Mouse (Mus musculus) heart, embryonic 12.5 days (tissue): ENCODE measurements at regions not wholly inside any gene's neighbourhood (a gene's known extent, or its start where the extent isn't known, plus 50 kb on each side); places are given as distances from the start of the nearest gene placed in this dataset.

Experiments
- ATAC-seq: fragments of 200-750 bp; cut with Nextera tagmentation; 2 replicates; pipeline ENCODE4 v1.8.0; 2017; ENCODE audit warnings: moderate TSS enrichment, moderate library complexity; ENCODE audit not compliant: insufficient number of reproducible peaks, low FRiP score
- H3K27ac ChIP-seq: fragments of 300-500 bp; sonication (generic); 2 replicates; pipeline ENCODE4 v1.5.1; 2016; ENCODE audit warnings: mild to moderate bottlenecking, moderate library complexity; ENCODE audit not compliant: poor library complexity, severe bottlenecking
- H3K27me3 ChIP-seq: fragments of 300-500 bp; sonication (generic); replicated peaks from 2 replicates; pipeline ENCODE4 v1.6.1; 2016; ENCODE audit warnings: mild to moderate bottlenecking, moderate library complexity
- H3K36me3 ChIP-seq: fragments of 300-500 bp; sonication (generic); 2 replicates; pipeline ENCODE4 v1.6.1; 2016; ENCODE audit warnings: mild to moderate bottlenecking, moderate library complexity
- H3K4me1 ChIP-seq: fragments of 300-500 bp; sonication (generic); replicated peaks from 2 replicates; pipeline ENCODE4 v1.6.1; 2016; ENCODE audit warnings: mild to moderate bottlenecking
- H3K4me2 ChIP-seq: fragments of 300-500 bp; sonication (generic); 2 replicates; pipeline ENCODE4 v1.6.1; 2016; ENCODE audit warnings: mild to moderate bottlenecking, moderate library complexity
- H3K4me3 ChIP-seq: fragments of 300-500 bp; sonication (generic); 2 replicates; pipeline ENCODE4 v1.5.1; 2016; ENCODE audit warnings: mild to moderate bottlenecking
- H3K9ac ChIP-seq: fragments of 300-500 bp; sonication (generic); 2 replicates; pipeline ENCODE4 v1.6.1; 2016; ENCODE audit warnings: mild to moderate bottlenecking, moderate library complexity
- H3K9me3 ChIP-seq: fragments of 300-500 bp; sonication (generic); replicated peaks from 2 replicates; pipeline ENCODE4 v1.6.1; 2016; ENCODE audit warnings: mild to moderate bottlenecking, moderate library complexity
- WGBS: fragments of 180-500 bp; shearing (Covaris S2); methylation state at CpG from one replicate; pipeline ENCODE4 v1.1.7; 2016; 5-methylcytosine and 5-hydroxymethylcytosine counted together

- H3K9me3 ChIP-seq: no peaks in the 10 kb centered on the region
- no peak overlapping the region for H3K4me3 ChIP-seq
- H3K9ac ChIP-seq: no peak overlapping the region
- no peak for ATAC-seq
- H3K27ac ChIP-seq: no peak overlapping the region
- no peaks in the 10 kb centered on the region for H3K27me3 ChIP-seq
- H3K36me3 ChIP-seq: no peaks in the 10 kb centered on the region
- H3K4me1 ChIP-seq: 0 out of 2 replicates have a peak, but pooled peaks cover 3% of the 10 kb centered on the region
- H3K4me2 ChIP-seq: no peak overlapping the region
These were observed 181.6 kb upstream of the Trib2 start for GRCm38 (mm10) chr12:15998331-15998730.

- H3K27me3 ChIP-seq: no peaks in the 10 kb centered on the region
- no peaks in the 10 kb centered on the region for H3K4me1 ChIP-seq
- no peaks in the 10 kb centered on the region for H3K9me3 ChIP-seq
- no peak for ATAC-seq
- no peak overlapping the region for H3K9ac ChIP-seq
- no peaks in the 10 kb centered on the region for H3K36me3 ChIP-seq
- WGBS: 78% methylated on average over 3 of the region's 3 CpGs
- no peak overlapping the region for H3K4me3 ChIP-seq
- no peak overlapping the region for H3K27ac ChIP-seq
- no peak overlapping the region for H3K4me2 ChIP-seq
These were observed 177.1 kb upstream of the Trib2 start for GRCm38 (mm10) chr12:15993866-15994265.

GRCm38 (mm10) chr12:15986351-15986750 lies 169.6 kb upstream of the Trib2 start:
- H3K9ac ChIP-seq: no peak overlapping the region
- H3K4me2 ChIP-seq: no peak overlapping the region
- no peak for ATAC-seq
- no peaks in the 10 kb centered on the region for H3K36me3 ChIP-seq
- no peaks in the 10 kb centered on the region for H3K27me3 ChIP-seq
- H3K4me3 ChIP-seq: no peak overlapping the region
- no peaks in the 10 kb centered on the region for H3K9me3 ChIP-seq
- peaks cover 40% of the 10 kb centered on the region for H3K4me1 ChIP-seq
- H3K27ac ChIP-seq: no peak overlapping the region

GRCm38 (mm10) chr12:15985649-15986048 lies 168.9 kb upstream of the Trib2 start:
- Histone ChIP-seq H3K4me3 (no peak overlapping the region), H3K27me3 (no peaks in the 10 kb centered on the region), H3K9ac (no peak overlapping the region), H3K4me2 (no peak overlapping the region), H3K9me3 (no peaks in the 10 kb centered on the region), H3K36me3 (no peaks in the 10 kb centered on the region), H3K4me1 (peaks cover 46% of the 10 kb centered on the region), H3K27ac (peak overlapping the region; percentile 15)
- no peak for ATAC-seq
- 65% methylated on average over 2 of the region's 2 CpGs for WGBS

- Histone ChIP-seq H3K4me1 (peaks cover 49% of the 10 kb centered on the region), H3K27ac (no peak overlapping the region), H3K9me3 (no peaks in the 10 kb centered on the region), H3K36me3 (no peaks in the 10 kb centered on the region), H3K4me2 (no peak overlapping the region), H3K27me3 (no peaks in the 10 kb centered on the region), H3K4me3 (no peak overlapping the region), H3K9ac (no peak overlapping the region)
- no peak for ATAC-seq
- WGBS: 72% methylated on average over 11 of the region's 11 CpGs
These were observed 167.0 kb upstream of the Trib2 start for GRCm38 (mm10) chr12:15983591-15984300.

GRCm38 (mm10) chr12:15981741-15982140 lies 165.0 kb upstream of the Trib2 start:
- no peak overlapping the region for H3K4me2 ChIP-seq
- 52% methylated on average over 1 of the region's 1 CpGs for WGBS
- H3K9ac ChIP-seq: no peak overlapping the region
- H3K27me3 ChIP-seq: no peaks in the 10 kb centered on the region
- peaks cover 49% of the 10 kb centered on the region for H3K4me1 ChIP-seq
- no peaks in the 10 kb centered on the region for H3K36me3 ChIP-seq
- H3K9me3 ChIP-seq: no peaks in the 10 kb centered on the region
- H3K27ac ChIP-seq: no peak overlapping the region
- no peak overlapping the region for H3K4me3 ChIP-seq
- ATAC-seq: no peak

- Histone ChIP-seq H3K4me2 (no peak overlapping the region), H3K36me3 (no peaks in the 10 kb centered on the region), H3K4me3 (no peak overlapping the region), H3K9ac (no peak overlapping the region), H3K27ac (no peak overlapping the region), H3K4me1 (peaks cover 30% of the 10 kb centered on the region), H3K9me3 (no peaks in the 10 kb centered on the region), H3K27me3 (no peaks in the 10 kb centered on the region)
- ATAC-seq: no peak
- 87% methylated on average over 7 of the region's 7 CpGs for WGBS
These were observed 162.5 kb upstream of the Trib2 start for GRCm38 (mm10) chr12:15979233-15979632.

GRCm38 (mm10) chr12:15971786-15972185 lies 155.1 kb upstream of the Trib2 start:
- H3K9me3 ChIP-seq: no peaks in the 10 kb centered on the region
- H3K4me2 ChIP-seq: no peak overlapping the region
- no peak for ATAC-seq
- H3K4me3 ChIP-seq: no peak overlapping the region
- no peaks in the 10 kb centered on the region for H3K27me3 ChIP-seq
- no peak overlapping the region for H3K27ac ChIP-seq
- no peaks in the 10 kb centered on the region; the same call in 1 of the 2 replicates for H3K4me1 ChIP-seq
- H3K36me3 ChIP-seq: no peaks in the 10 kb centered on the region
- no peak overlapping the region for H3K9ac ChIP-seq
- WGBS: 72% methylated on average over 3 of the region's 3 CpGs

- Histone ChIP-seq H3K4me2 (no peak overlapping the region), H3K27me3 (no peaks in the 10 kb centered on the region), H3K9ac (no peak overlapping the region), H3K9me3 (no peaks in the 10 kb centered on the region), H3K36me3 (no peaks in the 10 kb centered on the region), H3K4me3 (no peak overlapping the region), H3K27ac (no peak overlapping the region), H3K4me1 (no peaks in the 10 kb centered on the region; the same call in 1 of the 2 replicates)
- ATAC-seq: no peak
- 44% methylated on average over 2 of the region's 2 CpGs for WGBS
These were observed 153.5 kb upstream of the Trib2 start for GRCm38 (mm10) chr12:15970262-15970661.

- Histone ChIP-seq H3K4me3 (no peak overlapping the region), H3K9me3 (no peaks in the 10 kb centered on the region), H3K4me1 (no peaks in the 10 kb centered on the region; the same call in 1 of the 2 replicates), H3K9ac (no peak overlapping the region), H3K27me3 (no peaks in the 10 kb centered on the region), H3K36me3 (no peaks in the 10 kb centered on the region), H3K27ac (no peak overlapping the region), H3K4me2 (no peak overlapping the region)
- 37% methylated on average over 5 of the region's 5 CpGs for WGBS
- ATAC-seq: no peak
These were observed 150.9 kb upstream of the Trib2 start for GRCm38 (mm10) chr12:15967550-15968102.

- H3K4me2 ChIP-seq: no peak overlapping the region
- no peak overlapping the region for H3K27ac ChIP-seq
- WGBS: 79% methylated on average over 1 of the region's 1 CpGs
- H3K4me3 ChIP-seq: no peak overlapping the region
- no peak for ATAC-seq
- no peaks in the 10 kb centered on the region for H3K27me3 ChIP-seq
- H3K9ac ChIP-seq: no peak overlapping the region
- no peaks in the 10 kb centered on the region for H3K36me3 ChIP-seq
- peaks cover 5% of the 10 kb centered on the region; the same call in 1 of the 2 replicates for H3K4me1 ChIP-seq
- no peaks in the 10 kb centered on the region for H3K9me3 ChIP-seq
These were observed 149.9 kb upstream of the Trib2 start for GRCm38 (mm10) chr12:15966631-15967030.

GRCm38 (mm10) chr12:15965921-15966320 lies 149.2 kb upstream of the Trib2 start:
- H3K4me2 ChIP-seq: no peak overlapping the region
- ATAC-seq: no peak; the same call in 1 of the 2 replicates
- 67% methylated on average over 4 of the region's 4 CpGs for WGBS
- H3K36me3 ChIP-seq: no peaks in the 10 kb centered on the region
- H3K9me3 ChIP-seq: no peaks in the 10 kb centered on the region
- H3K27ac ChIP-seq: no peak overlapping the region
- H3K27me3 ChIP-seq: no peaks in the 10 kb centered on the region
- peaks cover 5% of the 10 kb centered on the region; the same call in 1 of the 2 replicates for H3K4me1 ChIP-seq
- H3K4me3 ChIP-seq: no peak overlapping the region
- no peak overlapping the region for H3K9ac ChIP-seq
